Mouse (Mus musculus): ENCODE data around the gene Tubd1.
"Not testable (repeated sequence)": the region's sequence is repeated elsewhere in the genome, so short reads cannot be mapped to it uniquely, and the experiment has no call there.

Tubd1 gene

DNA sequence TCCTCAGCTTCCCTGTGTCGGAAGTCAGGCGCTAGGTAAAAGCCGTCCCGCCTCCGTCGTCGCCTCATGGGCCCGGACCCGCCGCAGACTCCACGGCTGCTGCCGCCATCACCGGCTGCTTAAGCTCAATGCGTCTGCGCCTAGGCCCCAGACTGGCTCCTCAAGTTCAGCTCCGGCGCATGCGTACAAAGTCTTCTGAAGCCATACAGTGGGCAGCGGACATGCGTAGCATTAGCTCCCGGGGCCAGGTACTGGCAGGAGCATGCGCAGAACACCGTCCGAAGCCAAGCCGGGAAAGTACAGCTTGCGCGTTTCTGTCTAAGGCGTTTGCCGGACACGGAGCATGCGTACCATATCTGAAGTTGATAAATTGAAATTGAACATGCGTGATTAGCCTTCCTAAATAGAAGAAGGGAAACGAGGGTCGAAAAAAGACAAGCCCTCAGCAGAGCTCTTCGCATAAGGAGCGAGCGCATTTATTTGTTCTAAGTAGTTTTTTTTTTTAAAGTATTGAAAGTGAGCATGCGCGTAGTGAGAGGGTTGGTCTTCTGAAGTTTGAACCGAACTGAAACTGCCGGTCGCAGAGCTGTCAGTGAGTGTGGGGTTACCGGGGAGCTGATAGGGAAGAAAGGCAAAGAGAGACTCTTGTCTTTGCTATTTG lies at the start of gene Tubd1, which contains the start of gene Rps6kb1:
TSS of gene Tubd1 (plus strand) at position 353 of the 661 bp plus-strand sequence.
TSS of gene Rps6kb1 (minus strand) at position 167 of the 661 bp plus-strand sequence.
- peak; percentile 99 for DNase-seq (ENCODE audit: low spot score)

DNA sequence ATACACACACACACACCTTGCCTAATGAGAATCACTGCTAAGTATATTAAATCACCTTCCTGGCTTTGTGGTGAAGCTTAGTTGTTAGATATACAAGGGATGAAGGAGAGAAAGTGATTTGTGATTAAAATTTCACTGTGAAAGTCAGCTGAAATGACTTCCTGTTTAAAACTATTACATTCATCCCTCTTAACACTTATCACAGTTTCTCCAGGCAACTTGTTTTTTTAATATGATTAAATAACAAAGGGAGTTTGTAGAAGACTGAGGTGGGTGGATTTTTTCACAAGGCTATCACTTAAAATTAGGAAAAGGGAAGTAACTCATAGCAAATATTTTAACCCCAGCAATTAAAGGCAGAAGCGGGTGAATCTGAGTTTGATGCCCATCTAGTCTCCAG lies 47.4 kb upstream of the Tubd1 start:
- no peak for DNase-seq (ENCODE audit: low spot score)

DNA sequence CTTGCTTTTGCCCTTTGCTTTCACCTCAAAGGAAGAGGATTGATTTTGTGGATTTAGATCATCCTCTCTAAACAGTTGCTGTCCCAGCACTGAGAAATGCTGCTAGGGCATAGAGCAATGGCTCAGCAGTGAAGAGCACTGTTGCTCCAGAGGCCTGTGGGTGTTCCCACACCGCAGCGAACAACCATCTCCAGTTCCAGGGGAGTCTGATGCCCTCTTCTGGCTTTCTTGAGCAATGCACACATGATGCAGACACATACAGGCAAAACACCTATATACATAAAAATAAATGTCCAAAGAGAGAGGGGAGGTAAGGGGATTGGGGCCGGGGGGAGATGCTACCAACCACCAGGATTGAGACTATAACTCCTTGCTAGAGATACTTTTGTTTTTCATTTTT lies 46.9 kb upstream of the Tubd1 start:
- no peak for DNase-seq (ENCODE audit: low spot score)

DNA sequence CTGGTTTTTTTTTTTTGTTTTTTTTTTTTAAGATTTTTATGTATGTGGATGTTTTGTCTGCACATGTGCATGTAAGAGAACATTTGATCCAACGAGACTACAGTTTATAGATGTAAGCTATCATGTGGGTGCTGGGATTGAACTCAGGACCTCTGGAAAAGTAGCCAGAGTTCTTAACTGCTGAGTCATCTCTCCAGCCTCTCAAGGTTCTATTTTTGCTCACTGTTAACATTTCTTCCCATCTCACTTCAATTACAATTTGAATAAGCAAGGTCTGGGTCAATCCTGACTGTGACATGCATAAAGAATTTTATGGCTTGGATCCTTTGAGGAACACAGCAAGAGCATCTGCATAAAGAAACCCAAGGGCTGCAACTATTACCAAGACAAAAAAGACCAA lies 44.0 kb upstream of the Tubd1 start:
- no peak for DNase-seq (ENCODE audit: low spot score)

DNA sequence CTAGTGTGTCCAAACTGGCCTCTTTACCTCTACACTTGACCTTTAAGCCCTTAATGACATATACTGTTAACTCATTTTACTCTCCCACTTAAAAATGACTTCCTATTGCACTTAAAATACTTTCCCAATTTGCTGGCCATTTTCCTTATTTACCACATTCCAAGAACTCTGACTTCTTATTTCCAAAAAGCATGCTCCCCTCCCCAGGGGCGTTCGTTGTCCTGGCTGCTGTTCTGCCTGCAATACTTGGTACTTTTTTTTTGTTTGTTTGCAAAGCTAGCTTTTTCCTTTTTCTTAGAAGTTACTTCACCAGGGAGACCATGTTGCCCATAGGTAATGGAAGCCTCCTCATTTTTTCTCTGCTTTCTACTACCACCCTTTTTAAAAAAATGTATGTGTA lies 41.7 kb upstream of the Tubd1 start:
- no peak for DNase-seq (ENCODE audit: low spot score)

DNA sequence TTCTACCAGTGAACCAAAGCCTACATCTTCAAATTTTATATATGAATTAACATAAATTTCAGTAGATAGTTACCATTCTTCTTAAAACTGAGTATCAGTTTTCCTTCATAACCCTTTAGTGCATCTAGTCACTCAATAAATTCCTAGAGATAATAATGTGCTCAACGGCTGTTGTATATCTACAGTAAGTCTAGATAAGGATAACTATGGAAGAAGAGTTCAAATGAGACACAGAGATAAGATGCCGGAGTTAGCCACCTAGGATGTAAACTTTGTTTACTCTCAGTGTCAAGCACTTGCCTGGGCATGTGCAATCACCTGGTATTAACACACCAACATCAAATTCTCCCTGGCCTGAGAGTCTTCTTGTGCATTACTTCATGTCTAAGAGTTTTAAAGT lies 37.5 kb upstream of the Tubd1 start:
- DNase-seq (ENCODE audit: low spot score) = no peak

DNA sequence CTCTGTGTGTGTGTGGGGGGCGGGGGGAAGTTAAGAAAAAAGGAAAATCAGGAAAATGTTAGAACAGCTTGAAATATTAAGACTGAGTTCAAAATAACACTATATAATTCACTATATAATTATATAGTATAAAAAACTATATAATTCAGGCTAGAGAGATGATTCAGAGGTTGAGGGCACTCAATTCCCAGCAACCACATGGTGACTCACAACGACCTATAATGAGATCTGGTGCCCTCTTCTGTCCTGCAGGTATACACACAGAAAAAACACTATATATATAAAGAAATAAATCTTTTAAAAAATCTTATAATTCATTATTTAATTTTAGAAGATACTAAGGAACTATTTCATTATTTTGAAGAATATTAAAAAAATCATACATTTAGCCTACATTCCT lies 36.8 kb upstream of the Tubd1 start:
- DNase-seq (ENCODE audit: low spot score) = no peak

DNA sequence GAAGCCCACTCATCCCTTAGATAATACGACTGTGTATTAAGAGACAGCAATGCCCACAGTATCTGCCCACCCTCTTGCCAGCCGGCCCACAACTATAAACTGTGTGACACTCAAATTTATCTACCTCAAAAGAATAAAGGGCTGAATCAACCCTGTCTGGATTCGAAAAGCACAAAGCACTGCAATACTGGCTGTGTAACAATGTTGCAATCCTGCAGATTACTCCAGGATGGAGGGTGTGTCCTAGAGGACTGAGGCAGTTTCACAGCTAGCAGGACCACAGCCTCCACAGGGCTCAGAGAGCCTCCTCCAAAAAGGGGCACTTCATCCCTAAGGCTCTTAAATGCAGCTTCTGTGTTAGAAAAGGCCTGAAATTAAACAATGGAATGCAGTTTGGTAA lies 28.2 kb upstream of the Tubd1 start:
- DNase-seq (ENCODE audit: low spot score) = no peak

- DNase-seq (ENCODE audit: low spot score) = no peak
Measured at GRCm38 (mm10) chr11:86517229-86517628, 27.6 kb upstream of the Tubd1 start.

DNA sequence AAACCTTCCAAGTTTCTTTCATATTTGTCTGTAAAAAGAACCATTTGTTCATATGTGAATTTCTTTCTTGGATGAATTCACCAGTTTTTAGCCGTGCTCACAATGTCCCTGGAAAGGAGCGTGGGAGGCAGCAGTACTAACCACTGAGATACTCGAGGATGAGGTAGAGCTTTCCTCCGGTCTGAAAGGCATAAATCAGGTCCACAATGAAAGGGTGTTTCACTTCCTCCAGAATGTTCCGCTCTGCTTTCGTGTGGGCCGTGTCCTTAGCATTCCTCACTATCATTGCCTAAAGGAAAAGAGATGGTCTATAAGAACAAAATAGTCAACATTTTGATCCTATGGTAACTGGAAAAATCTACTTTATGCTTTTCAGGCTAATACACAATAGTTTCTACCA lies 25.0 kb upstream of the Tubd1 start:
- DNase-seq (ENCODE audit: low spot score) = no peak

DNA sequence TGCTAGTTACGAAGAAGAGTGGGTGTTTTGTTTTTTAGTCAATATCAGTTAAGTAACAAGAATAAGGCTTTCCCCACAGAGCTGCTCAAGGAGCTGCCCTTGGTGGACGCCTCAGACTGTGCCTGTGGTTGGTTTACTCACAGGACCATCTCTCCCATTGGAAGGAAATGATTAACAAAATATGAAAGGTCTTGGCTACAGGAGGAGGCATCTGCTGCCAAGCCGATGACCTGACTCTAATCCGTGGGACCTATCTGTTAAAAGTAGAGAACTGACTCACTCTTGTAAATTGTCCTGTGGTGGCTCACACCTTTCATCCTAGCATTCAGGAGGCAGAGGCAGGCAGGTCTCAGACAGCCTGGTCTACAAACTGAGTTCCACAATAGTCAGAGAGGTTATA lies 17.3 kb upstream of the Tubd1 start:
- DNase-seq (ENCODE audit: low spot score) = no peak

- no peak for DNase-seq (ENCODE audit: low spot score)
Measured at GRCm38 (mm10) chr11:86532834-86533233, 12.0 kb upstream of the Tubd1 start.

- DNase-seq (ENCODE audit: low spot score) = not testable (repeated sequence)
Measured at GRCm38 (mm10) chr11:86533302-86533701, 11.5 kb upstream of the Tubd1 start.

DNA sequence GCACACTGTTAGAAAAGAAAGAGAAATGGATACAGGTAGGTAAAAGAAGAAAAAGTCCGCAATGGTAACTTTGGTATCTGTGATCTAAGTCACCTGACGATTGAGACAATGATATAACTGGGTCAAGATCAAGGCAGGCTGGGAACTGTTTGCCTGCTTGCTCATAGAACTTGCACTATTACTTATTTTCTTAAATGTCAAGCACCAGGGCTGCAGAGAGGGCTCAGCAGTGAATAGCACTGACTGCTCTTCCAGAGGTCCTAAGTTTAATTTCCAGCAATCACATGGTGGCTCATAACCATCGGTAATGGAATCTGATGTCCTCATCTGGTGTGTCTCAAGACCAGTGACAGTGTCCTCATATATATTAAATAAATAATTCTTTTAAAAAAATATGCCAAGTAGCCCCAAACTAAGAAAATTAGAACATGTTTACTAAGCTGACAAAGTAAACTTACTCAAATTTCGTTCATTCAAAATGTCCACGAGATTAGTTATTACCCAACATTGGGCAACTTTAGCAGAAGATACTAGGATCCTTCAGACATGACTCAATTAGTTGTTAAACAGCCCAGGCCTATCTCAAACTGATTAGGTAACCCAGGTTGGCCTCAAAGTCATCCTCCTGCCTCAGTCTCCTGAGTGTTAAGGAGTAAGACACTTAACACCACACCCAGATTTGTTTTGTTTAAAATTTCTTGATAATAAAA lies 10.4 kb upstream of the Tubd1 start:
- DNase-seq (ENCODE audit: low spot score) = no peak

DNA sequence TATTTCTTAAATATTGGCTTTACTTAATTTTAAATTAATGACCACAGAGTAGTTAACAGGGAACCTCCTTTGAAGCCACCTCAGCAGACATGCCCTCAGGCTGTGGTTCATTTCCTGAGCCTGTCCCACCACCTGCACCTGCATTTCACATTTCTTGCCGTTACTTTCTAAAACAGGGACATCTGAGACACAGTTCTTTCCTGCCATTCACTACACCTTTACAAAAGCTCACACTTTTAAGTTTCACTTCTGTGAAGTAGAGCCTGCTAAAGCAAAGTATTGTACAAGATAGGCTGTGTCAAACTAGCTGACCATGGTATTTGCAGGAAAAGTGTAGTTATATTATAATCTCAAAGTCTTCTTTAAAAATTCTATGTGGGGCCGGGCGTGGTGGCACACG lies 6.0 kb upstream of the Tubd1 start:
- DNase-seq (ENCODE audit: low spot score) = no peak

DNA sequence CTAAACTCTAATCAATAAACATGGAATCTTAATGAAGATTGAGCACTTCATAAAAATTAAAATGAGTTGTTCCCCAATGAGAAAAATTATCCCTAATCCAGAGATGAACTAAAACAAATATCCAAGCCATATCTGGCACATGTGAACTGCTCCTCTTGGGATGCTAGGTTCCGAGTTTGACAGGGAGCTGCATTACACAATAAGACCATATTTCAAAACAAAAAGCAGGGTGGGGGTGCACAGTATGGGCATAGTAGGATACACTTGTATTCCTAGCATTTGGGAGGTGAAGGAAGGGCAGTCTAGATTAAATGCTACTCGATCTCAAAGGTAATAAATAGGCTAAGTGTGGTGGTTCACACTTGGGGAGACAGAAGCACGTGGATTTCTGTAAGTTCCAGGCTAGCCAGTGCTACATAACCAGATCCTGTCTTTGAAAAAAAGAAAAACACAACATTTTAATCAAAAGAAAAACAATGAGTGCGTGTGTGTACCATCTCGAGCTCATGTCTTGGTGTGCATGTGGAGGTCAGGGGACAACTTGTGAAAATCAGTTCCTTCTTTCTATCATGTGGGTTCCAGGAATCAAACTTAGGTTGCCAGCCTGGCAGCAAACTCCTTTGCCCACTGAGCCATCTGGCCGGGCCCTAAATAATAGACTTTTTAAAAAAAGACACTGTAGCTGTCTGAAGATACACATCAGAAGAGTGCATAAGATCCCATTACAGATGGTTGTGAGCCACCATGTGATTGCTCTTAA lies 4.9 kb upstream of the Tubd1 start:
- DNase-seq (ENCODE audit: low spot score) = no peak

- DNase-seq (ENCODE audit: low spot score) = no peak
Measured at GRCm38 (mm10) chr11:86540476-86540845, 4.3 kb upstream of the Tubd1 start.

DNA sequence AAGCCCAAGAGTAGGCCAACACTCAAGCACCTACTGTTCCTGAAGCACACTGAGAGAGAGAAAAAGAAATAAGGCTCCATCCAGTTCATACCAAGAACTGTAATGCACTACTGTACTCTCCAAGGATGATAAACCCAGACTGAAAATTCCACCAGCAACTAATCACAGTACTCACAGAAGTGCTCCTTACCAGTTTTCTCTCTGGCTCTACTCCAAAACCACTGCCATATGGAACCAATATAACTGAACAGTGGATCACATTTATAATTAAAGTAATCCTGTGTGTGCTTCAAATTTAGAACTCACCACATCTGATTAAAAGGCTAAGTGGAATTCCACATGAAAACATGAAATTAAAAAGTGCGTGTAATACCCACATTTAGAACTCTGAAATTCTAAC lies 1.9 kb upstream of the Tubd1 start:
- DNase-seq (ENCODE audit: low spot score) = no peak

DNA sequence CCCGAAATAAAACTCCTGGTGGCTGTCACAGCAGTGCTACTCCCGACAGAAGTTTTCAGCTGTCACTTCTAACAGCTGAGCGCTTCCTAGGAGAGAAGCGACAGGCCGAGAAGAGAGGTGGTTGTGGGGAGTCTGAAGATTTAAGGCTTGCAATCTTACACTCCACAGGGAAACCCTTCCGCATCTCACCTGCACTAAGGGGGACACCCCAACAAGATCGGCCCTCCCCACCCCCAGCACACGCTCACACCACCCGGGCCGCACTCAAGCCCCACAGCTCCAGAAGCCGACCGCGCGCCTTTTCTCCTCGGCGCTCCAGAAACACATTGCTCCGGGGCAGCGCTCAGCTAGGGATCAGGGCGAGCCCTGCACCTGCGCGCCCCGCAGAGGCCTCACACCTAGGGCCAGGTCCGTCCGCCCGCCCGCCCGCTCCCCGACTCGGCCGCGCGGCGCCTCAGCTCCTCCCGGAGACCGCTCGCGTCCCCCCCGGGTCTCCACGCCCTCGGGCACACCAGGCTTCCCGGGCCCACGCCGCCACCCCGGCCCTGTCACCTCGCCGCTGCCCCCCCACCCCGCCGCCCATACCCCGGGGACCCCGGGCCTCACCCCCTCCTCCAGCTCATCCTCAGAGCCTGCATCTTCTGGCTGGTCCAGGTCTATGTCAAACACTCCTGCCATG lies 692 bp upstream of the Tubd1 start:
- no peak for DNase-seq (ENCODE audit: low spot score)

- no peak for DNase-seq (ENCODE audit: low spot score)
Measured at GRCm38 (mm10) chr11:86545556-86545955, 765 bp downstream of the Tubd1 start.

- no peak for DNase-seq (ENCODE audit: low spot score)
Measured at GRCm38 (mm10) chr11:86547412-86547811, 2.6 kb downstream of the Tubd1 start.

- DNase-seq (ENCODE audit: low spot score) = no peak
Measured at GRCm38 (mm10) chr11:86553525-86553924, 8.7 kb downstream of the Tubd1 start.

DNA sequence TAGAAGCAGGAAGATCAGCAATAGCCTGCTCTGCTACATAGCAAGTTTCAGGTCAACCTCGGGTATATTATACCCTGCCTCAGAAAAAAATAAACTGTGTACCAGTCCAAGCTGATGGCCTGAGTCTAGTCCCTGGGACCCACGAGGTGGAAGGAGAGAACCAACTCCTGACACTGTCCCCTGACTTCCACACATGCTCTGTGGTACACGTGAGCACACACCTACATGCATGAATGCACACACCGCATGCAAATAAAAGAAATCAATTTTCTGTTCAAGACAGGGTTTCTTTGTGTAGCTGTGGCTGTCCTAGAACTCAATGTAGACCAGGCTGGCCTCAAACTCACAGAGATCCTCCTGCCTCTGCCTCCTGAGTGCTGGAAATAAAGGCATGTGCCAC lies 13.5 kb downstream of the Tubd1 start:
- DNase-seq (ENCODE audit: low spot score) = no peak
